Mouse (Mus musculus) limb, embryonic 11.5 days (tissue): ENCODE data around the gene 2700049A03Rik. TPM values are rescaled to one million over a fixed set of nuclear protein-coding genes. Genes with fewer than 3 reads are reported as not detected.
A peak's percentile ranks its signal among the peaks of the same experiment; 100 is the strongest.

Experiments used
- ATAC-seq: fragments of 200-750 bp; cut with Nextera tagmentation; 2 replicates; pipeline ENCODE4 v1.8.0; 2017; ENCODE audit warnings: low read depth; ENCODE audit not compliant: insufficient number of reproducible peaks, low FRiP score, low TSS enrichment
- DNase-seq: peaks from one replicate; pipeline ENCODE4 v3.0.0-alpha.2; 2015; ENCODE audit warnings: low spot score
- H3K27ac ChIP-seq: fragments of 300-500 bp; sonication (generic); replicated peaks from 2 replicates; pipeline ENCODE4 v1.5.1; 2014; ENCODE audit warnings: low read depth, mild to moderate bottlenecking, low read length
- H3K27me3 ChIP-seq: fragments of 300-500 bp; sonication (generic); 2 replicates; pipeline ENCODE4 v1.6.1; 2014; ENCODE audit warnings: mild to moderate bottlenecking, low read length, mixed read lengths; ENCODE audit not compliant: control insufficient read depth, insufficient read depth
- H3K36me3 ChIP-seq: fragments of 300-500 bp; sonication (generic); 2 replicates; pipeline ENCODE4 v1.6.1; 2014; ENCODE audit warnings: mild to moderate bottlenecking, low read length, moderate library complexity, mixed read lengths; ENCODE audit not compliant: control insufficient read depth, insufficient read depth
- H3K4me1 ChIP-seq: fragments of 300-500 bp; sonication (generic); 2 replicates; pipeline ENCODE4 v1.6.1; 2014; ENCODE audit warnings: low read length, mixed read lengths; ENCODE audit not compliant: control insufficient read depth, insufficient read depth
- H3K4me2 ChIP-seq: fragments of 300-500 bp; sonication (generic); 2 replicates; pipeline ENCODE4 v1.6.1; 2014; ENCODE audit warnings: low read depth, mild to moderate bottlenecking, moderate library complexity; ENCODE audit not compliant: severe bottlenecking
- H3K4me3 ChIP-seq: fragments of 300-500 bp; sonication (generic); 2 replicates; pipeline ENCODE4 v1.5.1; 2014; ENCODE audit warnings: low read depth, low read length
- H3K9ac ChIP-seq: fragments of 300-500 bp; sonication (generic); 2 replicates; pipeline ENCODE4 v1.6.1; 2014; ENCODE audit warnings: mild to moderate bottlenecking, low read length
- H3K9me3 ChIP-seq: fragments of 300-500 bp; sonication (generic); 2 replicates; pipeline ENCODE4 v1.6.1; 2016; ENCODE audit warnings: low read length; ENCODE audit not compliant: control insufficient read depth
- WGBS: fragments of 180-500 bp; shearing (Covaris S2); extraction: QIAGEN DNeasy Blood & Tissue Kit; methylation state at CpG from one replicate; pipeline ENCODE4 v1.1.7; 2014; 5-methylcytosine and 5-hydroxymethylcytosine counted together
- polyA plus RNA-seq: library from polyadenylated mRNA; unstranded; fragments of >200 nt; fragmentation: Nextera tagmentation; extraction: Ambion mirVana; gene quantifications from 2 replicates; pipeline ENCODE4 v1.2.1, GENCODE M21; 2014

Gene 2700049A03Rik
- polyA plus RNA-seq, 1 experiment from 2014 or later = 23.5 TPM

GRCm38 (mm10) chr12:71254779-71255178 lies 118.1 kb downstream of the 2700049A03Rik start:
- no peak overlapping the region for H3K4me3 ChIP-seq
- no peaks in the 10 kb centered on the region for H3K9me3 ChIP-seq
- H3K36me3 ChIP-seq = no peaks in the 10 kb centered on the region
- H3K27ac ChIP-seq = 0 out of 2 replicates have a peak overlapping the region, but pooled peaks have one; percentile 3
- no peaks in the 10 kb centered on the region for H3K27me3 ChIP-seq
- peaks cover 13% of the 10 kb centered on the region for H3K4me1 ChIP-seq
- no peak overlapping the region for H3K4me2 ChIP-seq
- ATAC-seq = peak; percentile 46; the same call in 1 of the 2 replicates
- peak; percentile 44 for DNase-seq
- H3K9ac ChIP-seq = no peak overlapping the region
- WGBS = 35% methylated on average over 7 of the region's 7 CpGs

- DNase-seq (peak; percentile 75), ATAC-seq (peak; percentile 79; the same call in 1 of the 2 replicates)
- no peak overlapping the region for H3K9ac ChIP-seq
- WGBS = 6% methylated on average over 18 of the region's 18 CpGs
- H3K4me1 ChIP-seq = peaks cover 13% of the 10 kb centered on the region; the same call in 1 of the 2 replicates
- peak overlapping the region; percentile 25; the same call in 1 of the 2 replicates for H3K4me2 ChIP-seq
- no peaks in the 10 kb centered on the region for H3K27me3 ChIP-seq
- H3K27ac ChIP-seq = peak overlapping the region; percentile 63
- H3K9me3 ChIP-seq = no peaks in the 10 kb centered on the region
- no peak overlapping the region for H3K4me3 ChIP-seq
- no peaks in the 10 kb centered on the region for H3K36me3 ChIP-seq
These were observed 121.7 kb downstream of the 2700049A03Rik start for GRCm38 (mm10) chr12:71258196-71258920.

- no peaks in the 10 kb centered on the region for H3K4me1 ChIP-seq
- no peak overlapping the region for H3K27ac ChIP-seq
- no peaks in the 10 kb centered on the region for H3K27me3 ChIP-seq
- WGBS = 86% methylated on average over 4 of the region's 4 CpGs
- H3K9me3 ChIP-seq = no peaks in the 10 kb centered on the region
- no peak overlapping the region for H3K9ac ChIP-seq
- no peak overlapping the region for H3K4me3 ChIP-seq
- no peak overlapping the region for H3K4me2 ChIP-seq
- ATAC-seq (no peak), DNase-seq (no peak)
- no peaks in the 10 kb centered on the region for H3K36me3 ChIP-seq
These were observed 127.6 kb downstream of the 2700049A03Rik start for GRCm38 (mm10) chr12:71264211-71264610.

- Histone ChIP-seq H3K27ac (no peak overlapping the region), H3K9me3 (no peaks in the 10 kb centered on the region), H3K4me1 (no peaks in the 10 kb centered on the region), H3K9ac (no peak overlapping the region), H3K4me2 (no peak overlapping the region), H3K36me3 (no peaks in the 10 kb centered on the region), H3K27me3 (no peaks in the 10 kb centered on the region), H3K4me3 (no peak overlapping the region)
- ATAC-seq (no peak), DNase-seq (no peak)
- WGBS = 91% methylated on average over 7 of the region's 7 CpGs
These were observed 132.7 kb downstream of the 2700049A03Rik start for GRCm38 (mm10) chr12:71269367-71269766.

- H3K4me3 ChIP-seq = no peak overlapping the region
- whole genome bisulfite sequencing = 80% methylated on average over 5 of the region's 5 CpGs
- H3K27ac ChIP-seq = no peak overlapping the region
- H3K4me1 ChIP-seq = no peaks in the 10 kb centered on the region
- no peaks in the 10 kb centered on the region for H3K36me3 ChIP-seq
- no peak for ATAC-seq
- H3K9ac ChIP-seq = no peak overlapping the region
- no peak overlapping the region for H3K4me2 ChIP-seq
- no peak for DNase-seq
- no peaks in the 10 kb centered on the region; the same call in 1 of the 2 replicates for H3K9me3 ChIP-seq
- no peaks in the 10 kb centered on the region for H3K27me3 ChIP-seq
These were observed 134.5 kb downstream of the 2700049A03Rik start for GRCm38 (mm10) chr12:71271131-71271530.

GRCm38 (mm10) chr12:71274519-71275237 lies 138.0 kb downstream of the 2700049A03Rik start:
- Histone ChIP-seq H3K27me3 (no peaks in the 10 kb centered on the region), H3K9me3 (no peaks in the 10 kb centered on the region; the same call in 1 of the 2 replicates), H3K36me3 (no peaks in the 10 kb centered on the region), H3K27ac (no peak overlapping the region), H3K9ac (no peak overlapping the region), H3K4me1 (no peaks in the 10 kb centered on the region), H3K4me3 (no peak overlapping the region), H3K4me2 (no peak overlapping the region)
- no peak for DNase-seq
- no peak for ATAC-seq
- 94% methylated on average over 5 of the region's 5 CpGs for WGBS

GRCm38 (mm10) chr12:71275906-71276595 lies 139.4 kb downstream of the 2700049A03Rik start:
- Histone ChIP-seq H3K9me3 (no peaks in the 10 kb centered on the region; the same call in 1 of the 2 replicates), H3K4me2 (no peak overlapping the region), H3K4me1 (no peaks in the 10 kb centered on the region), H3K4me3 (no peak overlapping the region), H3K9ac (no peak overlapping the region), H3K36me3 (no peaks in the 10 kb centered on the region), H3K27ac (no peak overlapping the region), H3K27me3 (no peaks in the 10 kb centered on the region)
- ATAC-seq = no peak
- no peak for DNase-seq
- 88% methylated on average over 8 of the region's 8 CpGs for WGBS

- H3K9ac ChIP-seq = no peak overlapping the region
- no peaks in the 10 kb centered on the region; the same call in 1 of the 2 replicates for H3K9me3 ChIP-seq
- DNase-seq (no peak), ATAC-seq (no peak)
- WGBS = 77% methylated on average over 12 of the region's 12 CpGs
- H3K36me3 ChIP-seq = no peaks in the 10 kb centered on the region
- no peaks in the 10 kb centered on the region for H3K27me3 ChIP-seq
- H3K4me2 ChIP-seq = no peak overlapping the region
- no peak overlapping the region for H3K4me3 ChIP-seq
- H3K4me1 ChIP-seq = no peaks in the 10 kb centered on the region
- no peak overlapping the region for H3K27ac ChIP-seq
These were observed 143.0 kb downstream of the 2700049A03Rik start for GRCm38 (mm10) chr12:71279521-71280262.
